Mouse (Mus musculus): ENCODE measurements around the gene Phb2.

GRCm38 (mm10) chr6:124765951-124766350, 53.8 kb downstream of the Phb2 start:
- no peak for TF ChIP-seq CTCF (IDR thresholded peaks at IDR 0.05; ENCODE audit: low read depth, low read length)
- TF ChIP-seq POLR2A (IDR thresholded peaks at IDR 0.05; ENCODE audit: extremely low read depth, insufficient read depth, low read length): no peak

Data from liver, adult 2 months (tissue).